Mouse (Mus musculus) frontal cortex, adult (tissue): ENCODE results near the gene Pgap2.

ENCODE experiments used
- ATAC-seq: cut with Nextera tagmentation; 2 replicates; pipeline ENCODE4 v1.9.2; 2017; ENCODE audit warnings: mild to moderate bottlenecking, moderate library complexity, mixed read lengths; ENCODE audit not compliant: low TSS enrichment

Gene Pgap2

GRCm38 (mm10) chr7:102209756-102210721 lies at the start of gene Pgap2, which contains the start of gene Nup98:
TSS of gene Pgap2 (plus strand) at chr7:102210208.
TSS of gene Nup98 (minus strand) at chr7:102210176.
- peak; percentile 96 for ATAC-seq

- no peak for ATAC-seq
Observed at GRCm38 (mm10) chr7:102170300-102170699, 39.7 kb upstream of the Pgap2 start.

- no peak for ATAC-seq
Observed at GRCm38 (mm10) chr7:102183849-102184248, 26.2 kb upstream of the Pgap2 start.

- no peak for ATAC-seq
Observed at GRCm38 (mm10) chr7:102192356-102192755, 17.7 kb upstream of the Pgap2 start.

- ATAC-seq, result no peak
Observed at GRCm38 (mm10) chr7:102200576-102200975, 9.4 kb upstream of the Pgap2 start.

GRCm38 (mm10) chr7:102200996-102201785 lies 8.8 kb upstream of the Pgap2 start:
- ATAC-seq, result no peak

- no peak; the same call in 1 of the 2 replicates for ATAC-seq
Observed at GRCm38 (mm10) chr7:102204296-102204857, 5.6 kb upstream of the Pgap2 start.

GRCm38 (mm10) chr7:102205646-102206045 lies 4.4 kb upstream of the Pgap2 start:
- no peak for ATAC-seq

- ATAC-seq, result no peak
Observed at GRCm38 (mm10) chr7:102208806-102209363, 1.1 kb upstream of the Pgap2 start.

- no peak for ATAC-seq
Observed at GRCm38 (mm10) chr7:102211071-102211470, 1.1 kb downstream of the Pgap2 start.

- ATAC-seq, result peak; percentile 35; the same call in 1 of the 2 replicates
Observed at GRCm38 (mm10) chr7:102221899-102222298, 11.9 kb downstream of the Pgap2 start.

GRCm38 (mm10) chr7:102222336-102222735 lies 12.3 kb downstream of the Pgap2 start:
- ATAC-seq, result 0 out of 2 replicates have a peak, but pooled peaks have one; percentile 33

GRCm38 (mm10) chr7:102222830-102223556 lies 13.0 kb downstream of the Pgap2 start:
- ATAC-seq, result peak; percentile 76

GRCm38 (mm10) chr7:102223883-102224738 lies 14.1 kb downstream of the Pgap2 start:
- no peak for ATAC-seq

GRCm38 (mm10) chr7:102226051-102226450 lies 16.0 kb downstream of the Pgap2 start:
- no peak for ATAC-seq

GRCm38 (mm10) chr7:102228049-102228670 lies 18.2 kb downstream of the Pgap2 start:
- ATAC-seq, result no peak

GRCm38 (mm10) chr7:102229814-102230213 lies 19.8 kb downstream of the Pgap2 start:
- ATAC-seq, result peak; percentile 13; the same call in 1 of the 2 replicates

- ATAC-seq, result no peak
Observed at GRCm38 (mm10) chr7:102233059-102233458, 23.1 kb downstream of the Pgap2 start.

GRCm38 (mm10) chr7:102238686-102239286 lies 28.8 kb downstream of the Pgap2 start:
- ATAC-seq, result peak; percentile 67
